Mouse (Mus musculus): ENCODE results near the gene Rsph1. TPM values are rescaled to one million over a fixed set of nuclear protein-coding genes. Genes with fewer than 3 reads are reported as not detected.
A peak's percentile ranks its signal among the peaks of the same experiment; 100 is the strongest.

Rsph1 gene
- total and polyA plus RNA-seq, 3 experiments: 0.81 to 1.2 (median 1.2) TPM

GRCm38 (mm10) chr17:31209376-31209930, 67.7 kb downstream of the Rsph1 start:
- H3K4me1 ChIP-seq (ENCODE audit: control insufficient read depth, insufficient read depth, low read length): no peaks in the 10 kb centered on the region
- no peak for DNase-seq
- no peak overlapping the region for H3K9ac ChIP-seq (ENCODE audit: low read depth, low read length)
- intact Hi-C loops (cut with DNase I): no loop called here
- no peak overlapping the region for H3K4me3 ChIP-seq
- 0 out of 2 replicates have a peak, but pooled peaks cover 3% of the 10 kb centered on the region for H3K27me3 ChIP-seq (ENCODE audit: control insufficient read depth, insufficient read depth, low read length)
- H3K27ac ChIP-seq: no peak overlapping the region
- no peak for TF ChIP-seq POLR2A (IDR thresholded peaks at IDR 0.05; ENCODE audit: insufficient read depth, low read depth, low read length)
- no peak for TF ChIP-seq EP300 (IDR thresholded peaks at IDR 0.05; ENCODE audit: insufficient read depth, low read depth, low read length)
- no peak for TF ChIP-seq CTCF (IDR thresholded peaks at IDR 0.05)
- WGBS: 91% methylated on average over 11 of the region's 11 CpGs
- no peaks in the 10 kb centered on the region for H3K79me2 ChIP-seq (replicated peaks; ENCODE audit: control insufficient read depth, insufficient read depth, low read length)
- no peaks in the 10 kb centered on the region for H3K36me3 ChIP-seq (ENCODE audit: control insufficient read depth, insufficient read depth, low read length)

DNA sequence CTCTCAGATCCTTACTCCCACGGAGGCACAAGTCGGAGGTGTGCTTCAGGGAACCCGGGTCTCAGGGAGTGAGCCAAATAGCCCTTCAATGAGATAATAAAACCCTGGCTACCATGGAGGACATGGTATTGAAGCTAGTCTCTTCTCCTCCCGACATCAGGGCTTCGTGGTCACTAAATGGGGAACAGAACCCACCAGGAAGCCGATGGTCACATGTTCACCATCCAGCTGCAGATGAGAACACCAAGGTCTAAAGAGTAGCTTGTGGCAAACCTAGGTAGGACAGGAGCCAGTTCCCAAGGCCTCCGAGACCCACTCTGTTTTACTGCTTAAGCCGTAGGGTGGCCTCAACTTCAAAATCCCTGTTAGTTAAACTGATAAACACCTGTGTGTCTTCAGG, 68.5 kb downstream of the Rsph1 start:
- Histone ChIP-seq H3K4me1 (ENCODE audit: control insufficient read depth, insufficient read depth, low read length) (no peaks in the 10 kb centered on the region), H3K4me3 (no peak overlapping the region), H3K27ac (no peak overlapping the region), H3K79me2 (replicated peaks; ENCODE audit: control insufficient read depth, insufficient read depth, low read length) (no peaks in the 10 kb centered on the region), H3K27me3 (ENCODE audit: control insufficient read depth, insufficient read depth, low read length) (0 out of 2 replicates have a peak, but pooled peaks cover 3% of the 10 kb centered on the region), H3K9ac (ENCODE audit: low read depth, low read length) (no peak overlapping the region), H3K36me3 (ENCODE audit: control insufficient read depth, insufficient read depth, low read length) (no peaks in the 10 kb centered on the region)
- 86% methylated on average over 8 of the region's 8 CpGs for WGBS
- intact Hi-C loops (cut with DNase I): no loop called here
- no peak for TF ChIP-seq EP300 (IDR thresholded peaks at IDR 0.05; ENCODE audit: insufficient read depth, low read depth, low read length)
- TF ChIP-seq POLR2A (IDR thresholded peaks at IDR 0.05; ENCODE audit: insufficient read depth, low read depth, low read length): no peak
- TF ChIP-seq CTCF (IDR thresholded peaks at IDR 0.05): no peak
- DNase-seq: no peak

DNA sequence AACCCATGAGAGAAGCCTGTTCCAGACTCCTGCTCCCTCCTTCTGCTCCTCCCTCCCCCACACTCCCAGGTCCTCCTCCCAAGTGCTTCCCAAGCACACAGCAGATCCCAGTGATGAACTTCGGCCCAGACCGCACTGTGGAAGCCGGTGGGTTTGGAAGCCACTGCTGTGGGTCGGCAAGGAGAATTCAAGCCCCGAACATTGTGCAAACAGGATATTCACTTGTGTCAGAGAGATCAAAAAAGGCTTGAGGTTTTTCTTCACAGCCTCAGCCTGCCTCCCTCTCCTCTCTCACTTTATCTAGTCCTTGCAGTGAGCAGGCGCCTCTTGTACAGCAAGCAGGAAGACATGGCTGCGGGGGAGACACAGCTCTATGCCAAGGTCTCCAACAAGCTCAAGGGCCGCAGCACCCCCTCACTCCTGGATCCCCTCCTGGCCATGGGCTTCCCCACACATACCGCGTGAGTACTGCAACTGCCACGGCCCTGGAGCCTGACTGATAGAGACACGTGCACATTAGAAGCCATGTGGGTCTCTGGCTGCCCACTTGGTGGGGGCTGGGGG, 69.3 kb downstream of the Rsph1 start, which contains the start of gene Ubash3a:
Gene Ubash3a, plus strand, starts transcription at position 103 of the 564 bp plus-strand sequence.
- Histone ChIP-seq H3K27me3 (ENCODE audit: control insufficient read depth, insufficient read depth, low read length) (0 out of 2 replicates have a peak, but pooled peaks cover 3% of the 10 kb centered on the region), H3K4me3 (no peak within 1 kb of the TSS), H3K4me1 (ENCODE audit: control insufficient read depth, insufficient read depth, low read length) (no peaks in the 10 kb centered on the region), H3K27ac (no peak within 1 kb of the TSS), H3K9ac (ENCODE audit: low read depth, low read length) (0 out of 2 replicates have a peak within 1 kb of the TSS, but pooled peaks have one; percentile 12), H3K79me2 (replicated peaks; ENCODE audit: control insufficient read depth, insufficient read depth, low read length) (no peaks in the 10 kb centered on the region), H3K36me3 (ENCODE audit: control insufficient read depth, insufficient read depth, low read length) (no peaks in the 10 kb centered on the region)
- TF ChIP-seq EP300 (IDR thresholded peaks at IDR 0.05; ENCODE audit: insufficient read depth, low read depth, low read length): no peak
- no peak for TF ChIP-seq POLR2A (IDR thresholded peaks at IDR 0.05; ENCODE audit: insufficient read depth, low read depth, low read length)
- TF ChIP-seq CTCF (IDR thresholded peaks at IDR 0.05): no peak
- intact Hi-C loops (cut with DNase I): no loop called here
- no peak for DNase-seq
- 27% methylated on average over 12 of the region's 12 CpGs for WGBS

Other genes starting within 250 kb of the Rsph1 start
- gene Abcg1, start 219.7 kb downstream of the Rsph1 start, total RNA-seq (2021): 1 to 10 TPM; 7.0 to 7.2 TPM
- 2.9 and 3.0 TPM in 2 replicates for gene Abcg1, start 219.7 kb downstream of the Rsph1 start, polyA plus RNA-seq (2012; rRNA removed)
- not detected for gene Tff3, start 147.7 kb downstream of the Rsph1 start, total RNA-seq (2021)
- 0.39 TPM in 1 of 2 replicates, not detected in the other for gene Tff3, start 147.7 kb downstream of the Rsph1 start, polyA plus RNA-seq (2012; rRNA removed)
- not detected for gene Tff2, start 133.1 kb downstream of the Rsph1 start, total RNA-seq (2021)
- 2.4 TPM in 1 of 2 replicates, not detected in the other for gene Tff2, start 133.1 kb downstream of the Rsph1 start, polyA plus RNA-seq (2012; rRNA removed)
- not detected for gene Tff1, start 112.1 kb downstream of the Rsph1 start, total RNA-seq (2021)
- gene Tff1, start 112.1 kb downstream of the Rsph1 start, polyA plus RNA-seq (2012; rRNA removed): not detected in 2 replicates
- not detected for gene Tmprss3, start 78.4 kb downstream of the Rsph1 start, total RNA-seq (2021)
- gene Tmprss3, start 78.4 kb downstream of the Rsph1 start, polyA plus RNA-seq (2012; rRNA removed): not detected in 2 replicates
- gene Ubash3a, start 69.5 kb downstream of the Rsph1 start, total RNA-seq (2021): under 1 TPM in 1 of 2 experiments, not detected in 1; 0.36 TPM
- gene Ubash3a, start 69.5 kb downstream of the Rsph1 start, polyA plus RNA-seq (2012; rRNA removed): 0.29 and 0.56 TPM in 2 replicates
- gene Slc37a1, start 9.4 kb upstream of the Rsph1 start, total RNA-seq (2021): 1 to 10 TPM; 7.3 to 9.1 TPM
- 18.7 and 19.7 TPM in 2 replicates for gene Slc37a1, start 9.4 kb upstream of the Rsph1 start, polyA plus RNA-seq (2012; rRNA removed)
- gene Pde9a, start 108.8 kb upstream of the Rsph1 start, total RNA-seq (2021): 1 to 10 TPM; 3.2 to 4.0 TPM
- 10.4 and 12.1 TPM in 2 replicates for gene Pde9a, start 108.8 kb upstream of the Rsph1 start, polyA plus RNA-seq (2012; rRNA removed)
- 1 to 10 TPM; 5.2 to 5.6 TPM for gene Wdr4, start 242.6 kb upstream of the Rsph1 start, total RNA-seq (2021)
- 9.8 and 9.9 TPM in 2 replicates for gene Wdr4, start 242.6 kb upstream of the Rsph1 start, polyA plus RNA-seq (2012; rRNA removed)
- 1,000 to 10,000 TPM; 1,326 to 1,509 TPM for gene Ndufv3, start 242.7 kb upstream of the Rsph1 start, total RNA-seq (2021)
- gene Ndufv3, start 242.7 kb upstream of the Rsph1 start, polyA plus RNA-seq (2012; rRNA removed): 764 and 972 TPM in 2 replicates

All from heart, adult 2 months (tissue).